29 mouse cellular contexts compared by ENCODE assay signal in the genomic region with DNA sequence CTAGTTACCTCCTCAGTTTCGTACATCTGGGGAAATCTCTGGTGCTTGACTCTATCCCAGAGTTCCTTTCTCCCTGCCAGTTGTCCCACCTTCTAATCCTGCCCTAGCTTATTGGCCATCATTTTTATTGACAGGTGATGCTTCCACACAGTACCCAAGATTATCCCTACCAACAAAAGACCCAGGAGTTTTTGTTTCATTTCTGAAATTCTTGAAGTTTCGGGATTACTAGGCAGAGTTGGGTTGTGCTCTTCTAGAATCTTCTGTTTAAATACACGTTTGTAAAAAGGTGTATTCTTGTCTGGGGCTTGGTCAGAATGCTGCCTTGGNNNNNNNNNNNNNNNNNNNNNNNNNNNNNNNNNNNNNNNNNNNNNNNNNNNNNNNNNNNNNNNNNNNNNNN. TPM values are rescaled to one million over a fixed set of nuclear protein-coding genes. Genes with fewer than 3 reads are reported as not detected.
"Had no signal": no experiment of that assay in that cellular context is flagged by ENCODE, and none has a peak within 500 bp of the region (broad histone marks: within the 10 kb centered on the region; RNA-seq: fewer than 3 reads in every experiment).

No protein-coding gene starts in this region.

- H3K9me3 ChIP-seq: embryonic facial prominence, embryonic 10.5 days; embryonic facial prominence, embryonic 12.5 days; embryonic facial prominence, embryonic 13.5 days; embryonic facial prominence, embryonic 15.5 days; forebrain, embryonic 10.5 days; forebrain, embryonic 12.5 days; forebrain, embryonic 13.5 days; forebrain, embryonic 15.5 days had no signal

- H3K9ac ChIP-seq: embryonic facial prominence, embryonic 12.5 days; embryonic facial prominence, embryonic 13.5 days; embryonic facial prominence, embryonic 15.5 days; forebrain, embryonic 12.5 days; forebrain, embryonic 13.5 days; forebrain, embryonic 15.5 days; forebrain, postnatal 0 days had no signal

- H3K4me1 ChIP-seq: embryonic facial prominence, embryonic 10.5 days; embryonic facial prominence, embryonic 12.5 days; embryonic facial prominence, embryonic 13.5 days; embryonic facial prominence, embryonic 15.5 days; forebrain, embryonic 10.5 days; forebrain, embryonic 12.5 days; forebrain, embryonic 13.5 days; forebrain, embryonic 15.5 days had no signal

- H3K27me3 ChIP-seq: embryonic facial prominence, embryonic 12.5 days; embryonic facial prominence, embryonic 13.5 days; embryonic facial prominence, embryonic 15.5 days; forebrain, embryonic 12.5 days; forebrain, embryonic 13.5 days; forebrain, embryonic 15.5 days had no signal

- H3K27ac ChIP-seq: embryonic facial prominence, embryonic 10.5 days; embryonic facial prominence, embryonic 12.5 days; embryonic facial prominence, embryonic 13.5 days; embryonic facial prominence, embryonic 15.5 days; forebrain, embryonic 10.5 days; forebrain, embryonic 12.5 days; forebrain, embryonic 13.5 days; forebrain, embryonic 15.5 days; gastrocnemius, adult 2 months; heart, adult 2 months had no signal

- H3K4me2 ChIP-seq: embryonic facial prominence, embryonic 12.5 days; embryonic facial prominence, embryonic 13.5 days; embryonic facial prominence, embryonic 15.5 days; forebrain, embryonic 12.5 days; forebrain, embryonic 13.5 days; forebrain, embryonic 15.5 days had no signal

- H3K4me3 ChIP-seq: embryonic facial prominence, embryonic 10.5 days; embryonic facial prominence, embryonic 12.5 days; embryonic facial prominence, embryonic 13.5 days; embryonic facial prominence, embryonic 15.5 days; erythroblast, embryonic 14.5 days; forebrain, embryonic 10.5 days; forebrain, embryonic 12.5 days; forebrain, embryonic 13.5 days; forebrain, embryonic 15.5 days; gastrocnemius, adult 2 months; heart, adult 2 months had no signal

- DNase-seq: cerebellum, adult 8-10 months; cerebellum, adult 9-10 months; cerebellum, adult 9-11 months; cerebellum, postnatal 10 days; cerebellum, postnatal 14 days; cerebellum, postnatal 25 days; cerebellum, postnatal 36 days; embryo, embryonic 11 days; forebrain, postnatal 0 days; gastrocnemius, adult 2 months; gastrocnemius, postnatal 10 days; gastrocnemius, postnatal 14 days; gastrocnemius, postnatal 25 days; gastrocnemius, postnatal 36 days; heart, adult 18-20 months; heart, adult 2 months had no signal

- ATAC-seq: forebrain, embryonic 13.5 days; forebrain, embryonic 14.5 days; forebrain, embryonic 15.5 days; forebrain, embryonic 16.5 days; forebrain, postnatal 0 days had no signal

- H3K36me3 ChIP-seq: embryonic facial prominence, embryonic 15.5 days had no signal

RNA-seq across cellular contexts. Expression of a gene that starts 13.5 kb away (rescaled TPM):
- total RNA-seq: common myeloid progenitor, adult 5-6 weeks; granulocyte monocyte progenitor cell, adult 5-6 weeks had no signal
- polyA plus RNA-seq: erythroblast, embryonic 14.5 days had no signal
